In genomic region chr5:72913648-72914557, GRCm38 (mm10) we compare ENCODE assay signal across 8 mouse cellular contexts. TPM values are rescaled to one million over a fixed set of nuclear protein-coding genes. Genes with fewer than 3 reads are reported as not detected.
DNase-seq lines count a peak whose midpoint lies in the region; ATAC-seq lines count a peak whose summit lies in the region.

Slain2 (plus strand) TSS chr5:72914304.

- under 1% methylated on average over 83 of the region's 83 CpGs for WGBS in hindbrain, embryonic 10.5 days

- peak within 1 kb of the TSS; percentile 99 for H3K27ac ChIP-seq in hindbrain, embryonic 10.5 days

- peak within 1 kb of the TSS; percentile 79 for H3K4me3 ChIP-seq in hindbrain, embryonic 10.5 days

- H3K36me3 ChIP-seq in hindbrain, embryonic 10.5 days, result no peaks in the 10 kb centered on the region

- H3K27me3 ChIP-seq in hindbrain, embryonic 10.5 days (ENCODE audit: insufficient read depth, poor library complexity, severe bottlenecking), result no peaks in the 10 kb centered on the region; the same call in 1 of the 2 replicates

- DNase-seq in MEL-GATA-1-ER (ENCODE audit: extremely low read depth, low read depth), result peak; percentile 62
- DNase-seq in cerebellum, adult 8-10 months, result peak; percentile 99
- peak; percentile 99 for DNase-seq in hindbrain, embryonic 10.5 days (ENCODE audit: low spot score)
- DNase-seq in layer of hippocampus, postnatal 10 days (ENCODE audit: low spot score in 2 of 2), result peak; percentile 97 to 98
- DNase-seq in lung, postnatal 10 days, result peak; percentile 99
- peak; percentile 100 for DNase-seq in ovary, postnatal 36 days (ENCODE audit: low spot score)
- peak; percentile 99 for DNase-seq in thymus, postnatal 25 days

- H3K4me1 ChIP-seq in hindbrain, embryonic 10.5 days (replicated peaks), result peaks cover 35% of the 10 kb centered on the region

- H3K9me3 ChIP-seq in hindbrain, embryonic 10.5 days, result no peaks in the 10 kb centered on the region

- peak; percentile 74 for ATAC-seq in frontal cortex, adult (ENCODE audit: low TSS enrichment)

RNA-seq across cellular contexts. Expression of gene Slain2, which starts in this region (rescaled TPM):
- polyA plus RNA-seq in hindbrain, embryonic 10.5 days (2016; fragmentation: Nextera tagmentation; extraction: Ambion mirVana), result 15.2 and 16.8 TPM in 2 replicates
- 10 to 100 TPM; 31.2 to 33.4 TPM for total RNA-seq in layer of hippocampus, postnatal 10 days (2021)

Comparison
In these comparisons a context has a peak if more than half of its experiments do, and no peak if none do; other contexts are left out.
1. Peak in every context shown above with its lines: DNase-seq, ATAC-seq, H3K4me3 ChIP-seq and H3K27ac ChIP-seq.